Mouse (Mus musculus) myocyte (in vitro differentiated cells): ENCODE results near the gene 1700013F07Rik. TPM values are rescaled to one million over a fixed set of nuclear protein-coding genes. Genes with fewer than 3 reads are reported as not detected.

Experiments used
- H3K27me3 ChIP-seq: one replicate; pipeline ENCODE4 v1.6.1; 2011; ENCODE audit not compliant: control insufficient read depth, insufficient read depth, insufficient read length
- H3K36me3 ChIP-seq: one replicate; pipeline ENCODE4 v1.6.1; 2011; ENCODE audit not compliant: control insufficient read depth, insufficient read depth
- H3K4me2 ChIP-seq: one replicate; pipeline ENCODE4 v1.6.1; 2011; ENCODE audit warnings: low read depth, control low read depth
- H3K4me3 ChIP-seq: one replicate; pipeline ENCODE4 v1.5.1; 2011; ENCODE audit warnings: mild to moderate bottlenecking, control low read depth, moderate library complexity
- H3K79me2 ChIP-seq: one replicate; pipeline ENCODE4 v1.6.1; 2011; ENCODE audit not compliant: control insufficient read depth, insufficient read depth
- H3ac ChIP-seq: one replicate; pipeline ENCODE4 v1.6.1; 2011; ENCODE audit not compliant: control insufficient read depth, insufficient read length
- CEBPB ChIP-seq: IDR thresholded peaks from 2 replicates; pipeline ENCODE4 v1.6.1; 2011; ENCODE audit warnings: mild to moderate bottlenecking, moderate library complexity; ENCODE audit not compliant: poor library complexity, insufficient read depth, severe bottlenecking
- E2F4 ChIP-seq: IDR thresholded peaks from one replicate; pipeline ENCODE4 v1.6.1; 2011; ENCODE audit warnings: mild to moderate bottlenecking, control low read depth, moderate library complexity; ENCODE audit not compliant: insufficient read depth
- MAX ChIP-seq: IDR thresholded peaks from one replicate; pipeline ENCODE4 v1.6.1; 2011; ENCODE audit warnings: low read depth, mild to moderate bottlenecking, control low read depth
- MYOD1 ChIP-seq, 3 experiments: IDR thresholded peaks; one replicate each; pipeline ENCODE4 v1.6.1; 2011; ENCODE audit warnings: control low read depth in 2 of 3, low read depth in 2 of 3, mild to moderate bottlenecking in 2 of 3, moderate library complexity in 1 of 3; ENCODE audit not compliant: insufficient read length in 2 of 3, control insufficient read depth in 1 of 3
- MYOG ChIP-seq, 3 experiments: IDR thresholded peaks; one replicate each; pipeline ENCODE4 v1.6.1; 2011; ENCODE audit warnings: control low read depth in 2 of 3, low read depth in 2 of 3, mild to moderate bottlenecking in 2 of 3; ENCODE audit not compliant: insufficient read length in 2 of 3, control insufficient read depth in 1 of 3, insufficient read depth in 1 of 3
- POLR2A ChIP-seq: IDR thresholded peaks from one replicate; pipeline ENCODE4 v1.6.1; 2011; ENCODE audit warnings: low read depth, mild to moderate bottlenecking, control low read depth, moderate library complexity; ENCODE audit not compliant: insufficient read length
- POLR2AphosphoS2 ChIP-seq: IDR thresholded peaks from one replicate; pipeline ENCODE4 v1.6.1; 2011; ENCODE audit warnings: low read depth, control low read depth; ENCODE audit not compliant: insufficient read length
- REST ChIP-seq: IDR thresholded peaks from one replicate; pipeline ENCODE4 v1.6.1; 2011; ENCODE audit warnings: mild to moderate bottlenecking, control low read depth, moderate library complexity; ENCODE audit not compliant: insufficient read depth, insufficient read length
- SRF ChIP-seq: IDR thresholded peaks from one replicate; pipeline ENCODE4 v1.6.1; 2011; ENCODE audit warnings: low read depth; ENCODE audit not compliant: control insufficient read depth, insufficient read length
- TCF12 ChIP-seq: IDR thresholded peaks from one replicate; pipeline ENCODE4 v1.6.1; 2011; ENCODE audit warnings: mild to moderate bottlenecking, control low read depth; ENCODE audit not compliant: poor library complexity, insufficient read depth, severe bottlenecking
- TCF3 ChIP-seq: IDR thresholded peaks from one replicate; pipeline ENCODE4 v1.6.1; 2011; ENCODE audit warnings: low read depth, control low read depth; ENCODE audit not compliant: insufficient read length
- USF1 ChIP-seq: IDR thresholded peaks from one replicate; pipeline ENCODE4 v1.6.1; 2011; ENCODE audit warnings: low read depth, mild to moderate bottlenecking, control low read depth, moderate library complexity
- polyA plus RNA-seq: library from polyadenylated mRNA; unstranded; fragments of >200 nt; fragmentation: generic; extraction: Trizol; gene quantifications from one replicate; pipeline ENCODE4 v1.2.1, GENCODE M21; 2012; ENCODE audit warnings: missing spikeins

1700013F07Rik gene
- polyA plus RNA-seq, 1 experiment = 0.76 TPM

DNA sequence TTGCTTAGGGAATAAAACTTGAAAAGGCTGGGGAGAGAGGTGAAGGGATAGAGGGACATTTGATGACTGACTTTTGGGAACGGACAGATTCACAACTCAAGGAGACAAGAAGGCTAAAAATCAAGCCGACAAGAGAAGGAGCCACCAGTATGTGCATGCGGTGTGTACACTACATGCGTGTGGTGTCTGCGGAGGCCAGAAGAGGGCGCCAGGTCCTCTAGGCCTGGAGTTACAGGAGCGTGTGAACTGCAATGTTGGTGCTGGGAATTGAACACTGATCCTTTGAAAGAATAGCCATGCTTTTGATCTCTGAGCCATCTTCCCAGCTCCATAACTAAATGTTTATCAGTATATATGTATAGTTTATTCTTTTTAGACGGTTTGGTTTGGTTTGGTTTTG lies 5.5 kb upstream of the 1700013F07Rik start:
- Histone ChIP-seq H3K36me3 (no peaks in the 10 kb centered on the region), H3K4me3 (no peak overlapping the region), H3K79me2 (no peaks in the 10 kb centered on the region), H3K4me2 (no peak overlapping the region), H3ac (no peak overlapping the region), H3K27me3 (peaks cover 20% of the 10 kb centered on the region)
- no peak for TF ChIP-seq SRF
- TF ChIP-seq MAX = no peak
- no peak for TF ChIP-seq REST
- no peak for TF ChIP-seq MYOD1 (IDR thresholded peaks at IDR 0.05; ENCODE audit: control insufficient read depth in 1 of 3, insufficient read length in 2 of 3, low read depth in 2 of 3)
- no peak for TF ChIP-seq E2F4
- TF ChIP-seq TCF3 = no peak
- TF ChIP-seq USF1 = no peak
- no peak for TF ChIP-seq TCF12
- TF ChIP-seq MYOG (IDR thresholded peaks at IDR 0.05; ENCODE audit: control insufficient read depth in 1 of 3, insufficient read depth in 1 of 3, insufficient read length in 2 of 3, low read depth in 2 of 3) = no peak
- no peak for TF ChIP-seq POLR2A
- no peak for TF ChIP-seq CEBPB
- TF ChIP-seq POLR2AphosphoS2 = no peak

DNA sequence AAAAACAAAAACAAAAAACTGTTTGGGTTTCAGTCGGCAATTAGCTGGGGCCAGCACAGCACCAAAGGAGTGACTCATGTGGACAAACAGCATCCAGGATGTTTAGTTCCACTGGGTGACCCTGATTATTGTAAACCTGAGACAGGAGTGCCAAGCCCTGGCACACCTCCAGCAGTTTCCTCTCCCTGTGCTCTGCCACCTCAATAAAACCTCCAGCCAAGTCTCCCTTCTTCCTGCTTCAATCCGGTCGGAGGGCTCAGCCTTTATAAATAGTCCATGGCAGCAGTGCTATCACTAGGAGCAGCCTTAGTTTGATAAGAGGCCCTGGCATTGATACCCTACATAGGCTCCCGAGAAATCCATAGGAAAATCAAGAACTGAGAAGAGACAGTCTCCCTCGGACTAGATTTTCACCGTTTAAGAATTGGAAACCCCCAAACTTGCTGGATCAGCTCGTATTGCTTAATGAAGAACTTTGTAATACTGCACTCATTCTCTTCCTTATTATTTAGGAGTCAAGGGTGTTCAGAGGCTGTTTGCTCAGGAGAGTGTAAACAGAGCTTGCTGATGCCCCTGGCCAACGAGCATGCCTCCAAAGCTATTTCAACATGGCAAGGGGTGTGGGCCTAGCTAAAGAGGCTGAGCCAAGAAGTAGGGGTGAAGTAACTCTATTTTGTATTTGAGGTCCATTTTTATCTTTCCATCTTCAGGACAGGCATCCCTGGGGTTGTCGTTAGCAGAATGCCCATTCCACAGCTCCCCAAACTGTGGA lies 650 bp upstream of the 1700013F07Rik start:
- H3K36me3 ChIP-seq = no peaks in the 10 kb centered on the region
- no peak overlapping the region for H3ac ChIP-seq
- no peak for TF ChIP-seq POLR2A
- no peak for TF ChIP-seq REST
- TF ChIP-seq TCF3 = no peak
- no peak for TF ChIP-seq POLR2AphosphoS2
- no peak for TF ChIP-seq USF1
- no peak for TF ChIP-seq SRF
- no peak for TF ChIP-seq MYOG (IDR thresholded peaks at IDR 0.05; ENCODE audit: control insufficient read depth in 1 of 3, insufficient read depth in 1 of 3, insufficient read length in 2 of 3, low read depth in 2 of 3)
- TF ChIP-seq MAX = no peak
- TF ChIP-seq MYOD1 (IDR thresholded peaks at IDR 0.05; ENCODE audit: control insufficient read depth in 1 of 3, insufficient read length in 2 of 3, low read depth in 2 of 3) = no peak
- TF ChIP-seq TCF12 = no peak
- no peak for TF ChIP-seq E2F4
- no peak for TF ChIP-seq CEBPB
- H3K79me2 ChIP-seq = no peaks in the 10 kb centered on the region
- no peak overlapping the region for H3K4me3 ChIP-seq
- peaks cover 31% of the 10 kb centered on the region for H3K27me3 ChIP-seq
- no peak overlapping the region for H3K4me2 ChIP-seq

DNA sequence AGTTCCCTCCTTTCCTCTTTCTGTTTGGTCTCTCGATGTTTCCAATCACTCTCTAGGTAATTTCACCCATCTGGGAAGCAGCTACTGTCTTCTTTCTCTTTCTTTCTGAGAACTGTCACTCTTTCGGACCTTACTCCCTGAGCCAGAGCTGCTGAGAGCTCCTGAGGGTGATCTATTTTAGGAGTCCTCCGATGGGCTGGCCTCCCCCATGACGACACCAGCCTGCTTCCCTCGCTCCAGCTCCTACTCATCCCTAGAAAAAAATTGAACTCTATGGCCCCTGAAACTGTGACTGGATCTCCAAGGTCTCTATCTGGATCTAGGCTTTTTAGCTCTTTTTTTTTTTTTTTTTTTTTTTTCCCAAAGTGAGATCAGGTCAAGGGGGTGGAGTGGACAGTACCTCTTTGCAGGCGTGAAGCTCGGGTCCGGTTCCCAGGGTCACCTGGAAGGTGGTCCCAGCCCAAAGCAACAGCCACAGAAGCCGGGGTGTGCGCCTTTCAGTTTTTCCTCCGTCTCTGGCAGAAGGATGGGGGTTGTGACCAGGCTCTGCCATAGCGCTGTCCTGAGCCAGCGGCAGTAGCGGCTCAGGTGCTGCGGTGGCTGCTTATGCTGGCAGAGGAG lies 2.1 kb downstream of the 1700013F07Rik start:
- no peak overlapping the region for H3K4me3 ChIP-seq

DNA sequence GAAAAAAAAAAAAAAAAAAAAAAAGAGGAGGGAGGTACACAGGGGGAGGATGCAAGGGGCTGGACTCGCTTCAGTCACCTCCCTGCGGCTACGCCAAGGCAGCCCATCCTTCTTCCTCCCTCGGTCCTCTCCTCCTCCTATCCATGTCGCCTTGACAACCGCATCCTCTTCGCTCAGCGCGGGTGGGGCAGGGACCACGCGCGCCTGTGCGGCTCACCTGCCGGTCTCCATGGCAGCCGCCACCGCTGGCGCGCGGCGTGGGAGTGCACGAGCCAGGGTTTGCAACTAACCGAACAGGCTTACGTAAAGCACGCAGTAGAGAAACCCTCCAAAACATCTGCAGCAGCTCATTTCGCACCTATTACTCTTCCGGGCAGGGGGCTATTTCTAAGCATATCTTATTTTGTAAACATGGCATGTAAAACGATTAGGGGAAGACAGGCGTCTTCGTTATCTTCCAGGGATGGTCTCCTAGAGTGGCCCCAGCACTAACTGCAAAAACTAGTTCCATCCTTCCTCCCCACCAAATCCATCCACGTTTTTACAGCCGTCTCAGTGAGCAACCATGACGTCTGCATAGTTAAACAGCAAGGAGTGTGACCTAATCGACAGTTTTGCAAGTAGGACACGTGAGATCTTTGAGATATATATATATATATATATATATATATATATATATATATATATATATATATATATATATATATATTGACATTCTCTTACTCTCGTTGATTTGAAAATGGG lies 2.7 kb downstream of the 1700013F07Rik start, which contains the start of gene 5330417C22Rik:
Gene 5330417C22Rik, minus strand, starts transcription at position 20 of the 744 bp plus-strand sequence.
- Histone ChIP-seq H3K4me3 (peak within 1 kb of the TSS; percentile 4), H3K79me2 (no peaks in the 10 kb centered on the region), H3ac (no peak within 1 kb of the TSS), H3K27me3 (peaks cover 38% of the 10 kb centered on the region), H3K36me3 (no peaks in the 10 kb centered on the region), H3K4me2 (peak within 1 kb of the TSS; percentile 79)
- TF ChIP-seq TCF3 (no peak), CEBPB (no peak), MAX (no peak), POLR2A (no peak), REST (no peak), USF1 (no peak)

More for the DNA sequence above, 2.1 kb downstream of the 1700013F07Rik start:
- Histone ChIP-seq H3K36me3 (no peaks in the 10 kb centered on the region), H3K27me3 (peaks cover 38% of the 10 kb centered on the region), H3K79me2 (no peaks in the 10 kb centered on the region), H3K4me2 (no peak overlapping the region), H3ac (no peak overlapping the region)
- no peak for TF ChIP-seq POLR2AphosphoS2
- no peak for TF ChIP-seq CEBPB
- no peak for TF ChIP-seq USF1
- no peak for TF ChIP-seq MYOD1 (IDR thresholded peaks at IDR 0.05; ENCODE audit: control insufficient read depth in 1 of 3, insufficient read length in 2 of 3, low read depth in 2 of 3)
- TF ChIP-seq TCF3 = no peak
- no peak for TF ChIP-seq POLR2A
- no peak for TF ChIP-seq TCF12
- TF ChIP-seq E2F4 = no peak
- no peak for TF ChIP-seq REST
- TF ChIP-seq MAX = no peak
- TF ChIP-seq SRF = no peak
- no peak for TF ChIP-seq MYOG (IDR thresholded peaks at IDR 0.05; ENCODE audit: control insufficient read depth in 1 of 3, insufficient read depth in 1 of 3, insufficient read length in 2 of 3, low read depth in 2 of 3)
